Mouse (Mus musculus): ENCODE results near the gene Zfp764. TPM values are rescaled to one million over a fixed set of nuclear protein-coding genes. Genes with fewer than 3 reads are reported as not detected.
"Not testable (repeated sequence)": the region's sequence is repeated elsewhere in the genome, so short reads cannot be mapped to it uniquely, and the experiment has no call there.

The Zfp764 gene
- polyA plus RNA-seq, 2 experiments: 1.3 to 1.5 TPM

DNA sequence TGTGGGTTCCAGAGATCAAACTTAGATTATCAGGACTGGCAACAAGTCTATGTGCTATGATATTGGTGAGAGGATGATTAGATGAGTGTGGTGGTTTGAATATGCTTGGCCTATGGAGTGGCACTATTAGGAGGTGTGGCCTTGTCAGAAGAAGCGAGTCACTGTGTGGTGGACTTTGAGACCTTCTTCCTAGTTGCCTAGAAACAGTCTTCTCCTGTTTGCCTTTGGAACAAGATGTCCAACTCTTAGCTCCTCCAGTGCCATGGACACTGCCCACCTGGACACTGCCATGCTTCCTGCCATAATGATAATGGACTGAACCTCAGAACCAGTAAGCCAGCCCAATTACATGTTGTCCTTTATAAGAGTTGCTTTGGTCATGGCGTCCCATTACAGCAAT is 19.3 kb upstream of the Zfp764 start:
- 75% methylated on average over 2 of the region's 2 CpGs for WGBS (ENCODE audit: insufficient replicate concordance)
- TF ChIP-seq EP300 (IDR thresholded peaks at IDR 0.05; ENCODE audit: low read depth) (no peak), CTCF (IDR thresholded peaks at IDR 0.05; ENCODE audit: low read depth) (no peak)
- ATAC-seq (ENCODE audit: insufficient read depth) (no peak), DNase-seq (ENCODE audit: low read depth in 3 of 3, low spot score in 3 of 3) (no peak)
- H3K4me1 ChIP-seq (replicated peaks; ENCODE audit: control insufficient read depth in 2 of 2, insufficient read depth in 2 of 2, low read length in 1 of 2): peaks cover 5 to 14% of the 10 kb centered on the region in 2 experiments; a peak in 2 of 4 replicates
- H3K9me3 ChIP-seq (ENCODE audit: control insufficient read depth, low read length): no peaks in the 10 kb centered on the region
- no peak overlapping the region for H3K4me2 ChIP-seq (ENCODE audit: low read depth)
- no peaks in the 10 kb centered on the region for H3K36me3 ChIP-seq (replicated peaks; ENCODE audit: control insufficient read depth, insufficient read depth, low read depth)
- no peak overlapping the region for H3K27ac ChIP-seq
- no peak overlapping the region for H3K9ac ChIP-seq (replicated peaks)
- peaks cover 4% of the 10 kb centered on the region; the same call in 1 of the 2 replicates for H3K27me3 ChIP-seq (ENCODE audit: control insufficient read depth, insufficient read depth, low read length)
- no peak overlapping the region for H3K4me3 ChIP-seq (ENCODE audit: insufficient read depth in 1 of 2, low read depth in 2 of 2, low read length in 2 of 2)

DNA sequence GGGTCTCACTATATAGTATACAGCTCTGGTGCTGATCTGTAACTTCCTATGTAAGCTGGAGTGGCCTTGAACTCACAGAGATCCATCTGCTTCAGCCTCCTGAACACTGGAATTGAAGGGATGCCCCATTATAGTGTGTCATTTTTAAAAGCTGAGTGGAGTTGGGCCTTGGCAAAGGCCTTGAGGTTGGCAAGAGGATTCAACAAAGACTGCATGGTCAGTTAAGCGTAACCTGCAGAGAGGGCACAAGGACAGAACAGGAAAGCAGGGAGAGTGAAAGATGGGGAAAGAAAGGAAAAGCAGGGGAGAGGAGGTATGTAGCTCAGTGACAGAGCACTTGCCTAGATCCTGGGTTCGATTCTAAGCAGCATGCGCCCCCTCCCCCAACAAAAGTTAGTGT is 18.7 kb upstream of the Zfp764 start:
- no peaks in the 10 kb centered on the region for H3K36me3 ChIP-seq (replicated peaks; ENCODE audit: control insufficient read depth, insufficient read depth, low read depth)
- no peak overlapping the region for H3K4me3 ChIP-seq (ENCODE audit: insufficient read depth in 1 of 2, low read depth in 2 of 2, low read length in 2 of 2)
- no peaks in the 10 kb centered on the region for H3K9me3 ChIP-seq (ENCODE audit: control insufficient read depth, low read length)
- DNase-seq (ENCODE audit: low read depth in 3 of 3, low spot score in 3 of 3) (no peak), ATAC-seq (ENCODE audit: insufficient read depth) (no peak)
- no peak overlapping the region for H3K4me2 ChIP-seq (ENCODE audit: low read depth)
- 71% methylated on average over 3 of the region's 3 CpGs for WGBS (ENCODE audit: insufficient replicate concordance)
- no peak for TF ChIP-seq EP300 (IDR thresholded peaks at IDR 0.05; ENCODE audit: low read depth)
- TF ChIP-seq CTCF (IDR thresholded peaks at IDR 0.05; ENCODE audit: low read depth): no peak
- H3K4me1 ChIP-seq (replicated peaks; ENCODE audit: control insufficient read depth in 2 of 2, insufficient read depth in 2 of 2, low read length in 1 of 2): peaks cover 5 to 15% of the 10 kb centered on the region in 2 experiments; a peak in 2 of 4 replicates
- no peak overlapping the region for H3K27ac ChIP-seq
- peaks cover 4% of the 10 kb centered on the region; the same call in 1 of the 2 replicates for H3K27me3 ChIP-seq (ENCODE audit: control insufficient read depth, insufficient read depth, low read length)
- no peak overlapping the region for H3K9ac ChIP-seq (replicated peaks)

DNA sequence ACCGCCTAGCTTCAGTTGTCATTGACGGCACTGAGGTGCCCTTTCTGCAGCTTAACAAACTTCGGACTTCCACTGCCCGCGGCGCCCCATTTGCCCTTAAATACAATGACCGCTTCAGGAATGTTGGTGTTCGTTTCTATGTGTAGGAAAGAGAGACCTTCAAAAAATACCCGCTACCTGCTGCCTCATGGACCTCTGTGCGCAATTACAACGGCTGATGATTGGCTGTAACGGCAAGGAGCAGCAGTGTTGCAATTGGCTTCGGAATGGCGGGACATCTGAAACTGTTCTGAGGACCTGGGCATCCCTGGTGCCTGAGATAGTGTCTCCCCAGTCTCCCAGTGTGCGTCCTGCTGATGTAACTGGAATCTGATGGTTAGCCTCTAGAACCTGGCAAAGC is 15.6 kb upstream of the Zfp764 start:
- ATAC-seq (ENCODE audit: insufficient read depth): peak; percentile 57
- WGBS (ENCODE audit: insufficient replicate concordance): 1% methylated on average over 15 of the region's 15 CpGs
- H3K9ac ChIP-seq (replicated peaks): peak overlapping the region; percentile 83
- H3K36me3 ChIP-seq (replicated peaks; ENCODE audit: control insufficient read depth, insufficient read depth, low read depth): no peaks in the 10 kb centered on the region
- peak overlapping the region; percentile 99 for H3K4me2 ChIP-seq (ENCODE audit: low read depth)
- TF ChIP-seq EP300 (IDR thresholded peaks at IDR 0.05; ENCODE audit: low read depth) (no peak), CTCF (IDR thresholded peaks at IDR 0.05; ENCODE audit: low read depth) (no peak)
- peak overlapping the region; percentile 87 to 92 for H3K4me3 ChIP-seq (ENCODE audit: insufficient read depth in 1 of 2, low read depth in 2 of 2, low read length in 2 of 2)
- peak; percentile 37 to 42 (median 41) for DNase-seq (ENCODE audit: low read depth in 3 of 3, low spot score in 3 of 3)
- H3K27me3 ChIP-seq (ENCODE audit: control insufficient read depth, insufficient read depth, low read length): peaks cover 4% of the 10 kb centered on the region; the same call in 1 of the 2 replicates
- peaks cover 5 to 15% of the 10 kb centered on the region in 2 experiments; a peak in 2 of 4 replicates for H3K4me1 ChIP-seq (replicated peaks; ENCODE audit: control insufficient read depth in 2 of 2, insufficient read depth in 2 of 2, low read length in 1 of 2)
- H3K9me3 ChIP-seq (ENCODE audit: control insufficient read depth, low read length): no peaks in the 10 kb centered on the region
- H3K27ac ChIP-seq: no peak overlapping the region

DNA sequence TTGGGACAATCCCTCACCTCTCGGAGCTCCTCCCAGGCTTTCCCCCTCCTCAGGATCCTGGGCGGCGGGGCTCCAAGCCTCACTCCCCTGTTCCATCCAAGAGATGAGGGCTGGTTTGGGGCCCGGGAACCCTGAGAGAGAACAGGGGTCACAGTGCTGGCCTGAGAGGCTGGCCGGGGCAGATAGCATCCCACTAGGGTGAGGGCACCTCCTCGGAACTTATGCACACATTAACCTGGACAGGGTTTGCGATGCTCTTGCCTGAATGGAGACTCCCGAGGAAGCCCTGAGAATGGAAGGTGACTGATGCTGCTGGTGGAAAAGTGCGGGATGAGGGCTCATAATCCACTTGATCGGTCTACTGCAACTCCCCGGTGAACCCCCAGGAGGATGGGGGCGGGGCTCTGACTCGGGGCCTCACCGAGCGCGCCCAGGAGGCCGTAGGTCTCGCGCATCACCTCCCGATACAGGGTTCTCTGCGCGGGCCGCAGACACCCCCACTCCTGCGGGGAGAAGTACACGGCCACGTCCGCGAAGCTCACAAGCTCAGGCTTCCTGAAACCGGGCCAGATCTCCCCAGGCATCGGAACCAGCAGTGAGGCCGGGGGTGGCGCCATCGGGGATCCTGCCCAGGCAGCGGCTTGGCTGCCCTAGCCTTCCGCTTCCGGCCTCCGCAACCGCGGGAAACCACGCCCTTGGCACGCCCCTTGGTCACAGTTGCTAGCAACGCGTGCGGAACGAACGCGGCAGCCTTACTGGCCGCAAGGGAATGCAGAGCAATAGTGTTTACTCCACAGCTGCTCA is 15.0 kb upstream of the Zfp764 start, which contains the start of gene Zfp688:
Gene Zfp688, minus strand, starts transcription at position 681 of the 804 bp plus-strand sequence.
- Histone ChIP-seq H3K27ac (peak within 1 kb of the TSS; percentile 47), H3K9me3 (ENCODE audit: control insufficient read depth, low read length) (no peaks in the 10 kb centered on the region), H3K36me3 (replicated peaks; ENCODE audit: control insufficient read depth, insufficient read depth, low read depth) (no peaks in the 10 kb centered on the region), H3K9ac (replicated peaks) (peak within 1 kb of the TSS; percentile 83), H3K4me2 (ENCODE audit: low read depth) (peak within 1 kb of the TSS; percentile 99), H3K4me3 (ENCODE audit: insufficient read depth in 1 of 2, low read depth in 2 of 2, low read length in 2 of 2) (peak within 1 kb of the TSS; percentile 87 to 92), H3K27me3 (ENCODE audit: control insufficient read depth, insufficient read depth, low read length) (peaks cover 4% of the 10 kb centered on the region; the same call in 1 of the 2 replicates), H3K4me1 (replicated peaks; ENCODE audit: control insufficient read depth in 2 of 2, insufficient read depth in 2 of 2, low read length in 1 of 2) (peaks cover 5 to 15% of the 10 kb centered on the region in 2 experiments; a peak in 2 of 4 replicates)
- DNase-seq (ENCODE audit: low read depth in 3 of 3, low spot score in 3 of 3) (peak; percentile 79 to 85 (median 83)), ATAC-seq (ENCODE audit: insufficient read depth) (peak; percentile 96)
- WGBS (ENCODE audit: insufficient replicate concordance): under 1% methylated on average over 48 of the region's 48 CpGs
- no peak for TF ChIP-seq EP300 (IDR thresholded peaks at IDR 0.05; ENCODE audit: low read depth)
- peak; percentile 27 for TF ChIP-seq CTCF (IDR thresholded peaks at IDR 0.05; ENCODE audit: low read depth)

DNA sequence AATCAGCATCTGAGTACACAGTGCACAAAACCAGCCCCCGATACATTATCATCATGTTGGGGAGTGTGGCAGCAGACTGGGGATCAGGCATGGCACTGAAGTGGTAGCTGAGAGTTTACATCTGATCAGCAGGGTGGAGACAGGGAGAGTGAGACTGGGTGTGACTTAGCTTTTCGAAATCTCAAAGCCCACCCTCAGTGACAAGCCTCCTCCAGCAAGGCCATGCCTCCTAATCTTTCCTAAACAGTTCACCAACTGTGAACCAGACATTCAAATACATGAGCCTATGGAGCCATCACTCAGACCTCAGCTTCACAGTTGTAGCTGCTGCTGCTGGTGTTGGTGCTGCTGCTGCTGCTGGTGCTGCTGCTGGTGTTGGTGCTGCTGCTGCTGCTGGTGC is 4.8 kb upstream of the Zfp764 start:
- no peaks in the 10 kb centered on the region for H3K36me3 ChIP-seq (replicated peaks; ENCODE audit: control insufficient read depth, insufficient read depth, low read depth)
- no peak overlapping the region for H3K4me2 ChIP-seq (ENCODE audit: low read depth)
- TF ChIP-seq EP300 (IDR thresholded peaks at IDR 0.05; ENCODE audit: low read depth): no peak
- TF ChIP-seq CTCF (IDR thresholded peaks at IDR 0.05; ENCODE audit: low read depth): no peak
- H3K4me1 ChIP-seq (replicated peaks; ENCODE audit: control insufficient read depth in 2 of 2, insufficient read depth in 2 of 2, low read length in 1 of 2): 0 out of 4 replicates have a peak, but pooled peaks cover 0 to 4% of the 10 kb centered on the region in 2 experiments
- H3K9ac ChIP-seq (replicated peaks): no peak overlapping the region
- 39% methylated on average over 2 of the region's 2 CpGs for WGBS (ENCODE audit: insufficient replicate concordance)
- no peak overlapping the region for H3K4me3 ChIP-seq (ENCODE audit: insufficient read depth in 1 of 2, low read depth in 2 of 2, low read length in 2 of 2)
- H3K9me3 ChIP-seq (ENCODE audit: control insufficient read depth, low read length): no peaks in the 10 kb centered on the region
- DNase-seq (ENCODE audit: low read depth in 3 of 3, low spot score in 3 of 3) (no peak), ATAC-seq (ENCODE audit: insufficient read depth) (no peak)
- no peak overlapping the region for H3K27ac ChIP-seq
- H3K27me3 ChIP-seq (ENCODE audit: control insufficient read depth, insufficient read depth, low read length): no peaks in the 10 kb centered on the region

DNA sequence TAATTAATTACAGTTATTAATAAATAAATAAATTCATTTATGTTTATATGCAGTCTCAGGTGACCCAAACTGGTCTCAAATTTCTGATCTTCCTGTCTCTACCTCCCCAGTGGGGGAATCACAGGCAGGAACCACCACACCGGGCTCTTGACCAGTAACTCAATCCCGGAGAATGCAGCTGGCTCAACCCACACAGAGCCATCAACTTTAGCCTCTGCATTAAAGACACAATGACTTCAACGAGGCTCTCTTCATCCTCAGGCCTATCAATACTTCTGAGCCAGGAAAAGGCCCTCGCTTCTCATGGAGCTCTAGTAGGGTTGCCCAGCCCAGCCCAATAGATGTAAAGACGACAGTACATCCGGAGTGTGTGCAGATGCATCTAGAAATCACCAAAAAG is 2.5 kb downstream of the Zfp764 start:
- not testable (repeated sequence) for ATAC-seq (ENCODE audit: insufficient read depth)
- WGBS (ENCODE audit: insufficient replicate concordance): 76% methylated on average over 6 of the region's 6 CpGs

More for the DNA sequence above, 2.5 kb downstream of the Zfp764 start:
- H3K9ac ChIP-seq (replicated peaks); H3K36me3 ChIP-seq (replicated peaks; ENCODE audit: control insufficient read depth, insufficient read depth, low read depth); H3K27ac ChIP-seq; DNase-seq (ENCODE audit: low read depth in 3 of 3, low spot score in 3 of 3); H3K4me2 ChIP-seq (ENCODE audit: low read depth); H3K4me3 ChIP-seq (ENCODE audit: insufficient read depth in 1 of 2, low read depth in 2 of 2, low read length in 2 of 2); H3K4me1 ChIP-seq (replicated peaks; ENCODE audit: control insufficient read depth in 2 of 2, insufficient read depth in 2 of 2, low read length in 1 of 2); H3K9me3 ChIP-seq (ENCODE audit: control insufficient read depth, low read length); H3K27me3 ChIP-seq (ENCODE audit: control insufficient read depth, insufficient read depth, low read length): not testable (repeated sequence)
